Mouse (Mus musculus) thymus, adult 18-20 months (tissue): ENCODE results near the gene Lrg1.

Experiments used
- DNase-seq, 2 experiments: peaks; one replicate each; pipeline ENCODE4 v3.0.0; 2022; ENCODE audit warnings: mixed read lengths in 2 of 2

Gene Lrg1

DNA sequence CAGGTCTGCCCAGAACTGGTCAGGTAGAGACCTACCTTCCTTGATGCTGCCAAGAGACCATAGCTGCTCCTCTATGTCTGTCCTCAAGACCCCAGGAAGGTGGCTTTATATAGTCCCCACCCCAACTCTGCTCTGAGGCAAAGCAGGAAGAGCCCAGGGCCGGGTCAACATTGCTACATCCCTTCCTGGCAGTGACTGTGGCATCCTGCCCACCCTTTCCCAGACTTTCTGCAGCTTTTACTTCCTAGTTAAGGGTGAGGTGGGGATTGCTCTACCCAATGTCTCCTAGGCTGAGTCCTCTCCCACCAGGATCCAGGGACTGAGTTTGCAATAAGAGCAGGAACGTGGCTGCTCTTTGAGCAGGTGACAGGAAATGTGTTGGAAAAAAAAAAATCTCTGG lies at the start of gene Lrg1:
TSS of gene Lrg1 (minus strand) at position 176 of the 400 bp plus-strand sequence.
- DNase-seq = no peak

GRCm38 (mm10) chr17:56171456-56171855 lies 49.7 kb upstream of the Lrg1 start:
- DNase-seq = no peak

DNA sequence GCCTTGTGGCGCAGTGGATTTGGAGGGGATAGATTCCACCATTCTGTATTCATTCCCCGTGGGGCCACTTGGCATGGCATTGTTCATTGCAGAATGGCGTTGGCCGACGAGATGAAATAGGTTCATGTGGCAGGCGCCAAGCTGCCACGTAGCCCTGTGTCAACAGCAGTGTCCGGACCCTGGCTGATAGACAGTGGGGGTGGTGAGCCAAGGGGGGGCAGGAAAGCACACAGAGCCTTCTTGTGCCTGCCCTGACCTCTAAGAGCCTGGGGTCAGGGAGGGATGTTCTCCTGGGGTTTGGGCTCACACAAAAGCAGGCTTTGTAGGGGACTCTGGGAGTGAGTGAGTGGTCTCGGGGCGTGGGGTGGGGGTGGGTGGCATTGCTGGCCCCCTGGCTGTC lies 48.8 kb upstream of the Lrg1 start:
- DNase-seq = no peak

DNA sequence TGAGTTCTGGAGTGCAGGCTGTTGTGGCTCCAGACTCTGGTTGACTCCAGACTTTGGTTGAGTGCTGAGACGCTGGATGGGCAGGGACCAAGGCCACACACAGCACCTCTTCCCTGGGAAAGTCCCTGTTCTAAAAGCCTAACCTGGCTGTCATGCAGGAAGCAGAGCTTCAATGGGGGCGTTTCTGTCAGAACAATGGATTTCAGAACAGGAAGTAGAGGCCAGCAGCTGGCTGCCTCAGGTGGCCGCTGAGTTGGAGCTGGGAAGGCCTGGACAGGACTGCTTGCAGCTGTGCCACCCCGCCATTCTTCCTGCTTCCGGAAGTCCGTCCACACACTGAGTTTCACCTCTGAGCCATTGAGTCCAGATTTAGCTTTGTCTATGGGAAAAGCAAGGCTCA lies 48.0 kb upstream of the Lrg1 start:
- no peak for DNase-seq

- no peak for DNase-seq
Observed at GRCm38 (mm10) chr17:56165671-56166070, 43.9 kb upstream of the Lrg1 start.

- no peak for DNase-seq
Observed at GRCm38 (mm10) chr17:56164510-56164909, 42.7 kb upstream of the Lrg1 start.

DNA sequence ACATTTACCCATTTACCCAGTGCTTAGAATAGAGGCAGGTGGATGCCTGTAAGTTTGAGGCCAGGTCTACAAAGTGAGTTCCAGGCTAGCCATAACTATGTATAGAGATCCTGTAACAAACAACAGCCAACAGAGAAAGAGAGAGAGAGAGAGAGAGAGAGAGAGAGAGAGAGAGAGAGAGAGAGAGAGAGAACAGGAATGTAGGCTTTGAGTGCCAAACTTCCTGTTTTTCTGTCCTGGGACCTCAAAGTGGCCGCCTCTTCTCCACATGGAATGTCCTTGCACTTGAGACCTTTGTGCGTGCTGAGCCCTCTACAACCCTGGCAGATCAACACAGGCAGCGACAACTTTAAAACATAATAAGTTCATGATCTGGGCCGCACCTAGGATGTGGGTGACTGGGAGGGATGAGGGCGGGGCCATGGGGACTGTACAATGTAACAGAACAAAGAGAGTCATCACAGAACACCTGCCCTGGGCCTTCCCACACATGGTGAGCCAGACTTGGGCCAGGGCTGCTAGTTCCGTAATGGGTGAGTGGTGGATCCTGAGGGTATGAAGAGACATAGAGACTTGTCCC lies 41.8 kb upstream of the Lrg1 start:
- peak; percentile 50 to 68 for DNase-seq

- DNase-seq = peak; percentile 89 to 91
Observed at GRCm38 (mm10) chr17:56162231-56162774, 40.5 kb upstream of the Lrg1 start, which contains the start of gene Tnfaip8l1. TSS of gene Tnfaip8l1 (plus strand) at chr17:56162477.

DNA sequence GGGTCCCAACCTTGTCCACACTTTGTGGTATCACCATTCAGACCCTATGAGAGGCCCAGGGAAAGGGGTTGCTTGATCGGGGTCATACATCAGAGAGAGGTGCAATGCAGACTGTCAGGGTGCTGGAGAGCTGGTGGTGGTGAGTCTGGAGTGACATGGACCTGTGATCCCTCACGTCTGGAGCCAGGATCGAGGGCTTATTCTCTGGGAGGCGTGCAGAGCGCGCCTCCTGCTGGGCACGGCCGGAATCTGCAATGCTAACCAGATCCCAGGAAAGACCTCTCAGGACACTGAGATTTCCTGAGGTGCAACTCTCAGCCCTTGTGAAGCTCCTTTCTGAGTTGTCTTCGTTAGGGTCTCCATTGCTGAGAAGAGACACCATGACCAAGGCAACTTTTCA lies 37.9 kb upstream of the Lrg1 start:
- DNase-seq = no peak

- DNase-seq = no peak
Observed at GRCm38 (mm10) chr17:56153643-56154042, 31.8 kb upstream of the Lrg1 start.

DNA sequence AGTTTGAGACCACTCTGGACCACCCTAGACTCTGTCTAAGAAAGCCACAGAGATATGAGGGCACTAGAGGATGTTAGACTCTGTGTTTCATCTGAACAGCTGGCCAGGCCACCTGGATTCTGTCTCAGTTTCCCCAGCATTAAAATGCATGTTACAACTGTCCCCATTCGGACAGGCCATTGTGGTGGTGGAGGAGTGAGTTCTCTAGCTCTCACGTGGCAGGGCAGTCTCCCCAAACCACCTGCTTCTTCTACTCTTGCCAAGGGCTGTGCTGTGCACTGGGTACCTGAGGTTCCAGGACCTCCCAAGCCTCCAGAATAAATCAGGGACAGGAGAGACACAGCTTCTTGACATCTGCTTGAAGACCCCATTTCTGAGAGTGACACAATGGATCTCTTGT lies 28.1 kb upstream of the Lrg1 start:
- no peak for DNase-seq

DNA sequence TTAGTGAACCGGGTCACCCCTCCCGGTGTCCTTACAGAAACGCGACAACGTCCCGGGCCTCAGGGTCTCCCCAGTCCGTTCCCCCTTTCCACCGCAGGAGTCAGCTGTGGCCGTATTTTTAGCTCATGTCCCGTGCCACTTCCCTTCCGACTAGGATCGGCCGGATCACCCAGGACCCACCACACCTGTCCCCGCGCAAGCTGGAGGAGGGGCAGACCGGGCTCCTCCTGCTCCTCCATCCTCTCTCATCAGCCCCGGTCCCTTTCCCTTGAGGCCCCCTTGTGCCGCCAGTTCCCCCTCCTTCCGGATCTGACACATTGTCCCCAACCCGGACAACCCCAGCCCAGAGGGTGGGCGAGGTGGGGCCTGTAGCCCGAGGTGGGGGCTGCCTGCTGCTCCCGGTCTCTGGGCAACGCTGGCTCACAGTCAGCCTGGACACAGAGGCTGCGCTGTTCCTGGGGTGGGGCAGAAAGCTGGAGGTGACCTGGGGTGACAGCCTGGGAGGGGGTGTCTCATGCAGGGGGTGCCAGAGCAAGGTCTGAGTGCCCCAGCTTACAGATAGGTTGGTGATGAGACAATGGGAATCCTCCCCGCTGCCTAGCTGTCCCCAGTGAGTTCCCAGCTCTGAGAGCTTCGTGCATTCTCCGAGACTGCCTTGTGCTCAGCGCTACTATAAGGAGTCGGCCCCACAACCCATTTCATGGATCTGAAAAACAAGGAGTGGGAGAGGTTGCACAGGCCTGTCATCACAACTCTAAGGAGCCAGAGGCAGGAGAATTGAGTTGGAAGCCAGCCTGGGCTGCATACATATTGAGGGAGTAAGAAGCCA lies 27.2 kb upstream of the Lrg1 start:
- no peak for DNase-seq

DNA sequence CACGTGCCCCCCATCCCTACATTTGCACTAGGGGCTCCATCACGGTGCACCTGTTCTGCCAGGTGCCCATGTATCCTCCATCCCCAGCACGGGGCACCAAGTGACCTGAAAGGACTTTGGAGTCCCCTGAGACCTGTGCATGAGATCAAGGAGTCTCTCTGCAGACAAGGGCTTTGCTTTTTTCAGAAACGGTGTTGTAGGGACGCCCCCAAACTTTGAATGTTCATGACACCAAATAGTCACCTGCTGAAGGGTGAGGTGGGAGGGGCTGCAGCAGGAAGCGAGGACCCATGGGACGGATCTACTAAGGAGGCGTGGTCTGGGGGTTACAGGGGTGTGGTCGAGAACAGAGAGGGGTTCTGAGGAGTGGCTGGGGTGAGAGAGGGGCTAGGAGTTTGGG lies 26.5 kb upstream of the Lrg1 start:
- DNase-seq = no peak

DNA sequence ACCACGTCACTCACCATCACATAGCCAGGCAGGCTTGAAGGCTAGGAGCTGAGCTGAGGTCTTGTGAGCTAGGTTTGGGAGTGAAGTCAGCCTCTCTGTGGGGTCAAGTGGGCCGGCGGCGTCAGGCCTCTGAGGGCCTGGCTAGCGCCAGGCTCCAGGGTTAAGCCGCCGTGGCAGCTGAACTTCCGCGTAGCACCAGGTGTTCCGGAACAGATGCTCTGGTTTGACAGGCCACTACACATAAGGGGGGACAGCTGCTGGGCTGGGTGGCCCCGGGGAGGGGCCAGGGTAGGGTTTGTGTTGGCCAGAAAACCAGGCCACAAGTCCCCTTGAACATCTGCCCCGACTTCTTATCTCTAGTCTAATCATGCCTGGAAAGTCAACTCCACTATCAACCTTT lies 25.6 kb upstream of the Lrg1 start:
- no peak for DNase-seq

GRCm38 (mm10) chr17:56146131-56146530 lies 24.3 kb upstream of the Lrg1 start:
- DNase-seq = no peak

GRCm38 (mm10) chr17:56144546-56144945 lies 22.7 kb upstream of the Lrg1 start:
- no peak for DNase-seq

GRCm38 (mm10) chr17:56141702-56142605 lies 20.2 kb upstream of the Lrg1 start:
- no peak for DNase-seq

DNA sequence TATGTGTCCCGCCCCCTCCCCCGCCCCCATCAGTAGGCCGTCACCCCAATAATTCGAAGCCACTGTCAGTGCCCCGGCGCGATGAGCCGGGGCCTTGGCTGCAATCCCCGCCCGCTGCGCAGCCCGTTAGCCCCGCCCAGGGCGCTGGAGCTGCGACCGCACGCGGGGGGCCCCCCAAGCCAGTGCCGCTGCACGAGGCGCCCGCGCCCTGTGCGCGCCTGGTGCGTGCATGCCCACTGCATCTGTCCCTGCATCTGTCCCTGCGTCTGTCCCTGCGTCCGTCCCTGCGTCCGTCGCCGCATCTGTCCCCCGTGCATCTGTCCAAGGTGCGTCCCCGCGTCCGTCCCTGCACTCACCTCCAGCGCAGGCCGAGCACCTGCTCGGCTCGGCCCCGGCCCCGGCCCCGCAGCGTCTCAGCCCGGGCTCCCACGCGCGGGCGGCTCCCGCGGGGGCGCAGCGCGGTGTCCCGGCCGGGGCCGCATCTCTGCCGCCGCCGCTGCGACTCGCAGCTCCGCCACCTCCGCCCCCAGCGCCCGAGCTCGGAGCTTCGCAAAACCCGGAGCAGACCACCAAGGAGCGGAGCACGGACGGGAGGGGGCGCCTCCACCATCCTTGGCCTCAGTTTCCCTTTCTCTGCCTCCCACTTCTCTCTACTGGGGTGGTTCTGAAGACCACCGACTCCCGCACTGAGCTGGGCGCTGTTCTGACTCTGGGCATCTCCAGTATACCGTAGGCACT lies 18.2 kb upstream of the Lrg1 start, which contains the start of gene Sema6b:
TSS of gene Sema6b (minus strand) at position 486 of the 738 bp plus-strand sequence.
- no peak for DNase-seq

GRCm38 (mm10) chr17:56139355-56139754 lies 17.6 kb upstream of the Lrg1 start:
- no peak for DNase-seq

- no peak for DNase-seq
Observed at GRCm38 (mm10) chr17:56137839-56138613, 16.2 kb upstream of the Lrg1 start.

DNA sequence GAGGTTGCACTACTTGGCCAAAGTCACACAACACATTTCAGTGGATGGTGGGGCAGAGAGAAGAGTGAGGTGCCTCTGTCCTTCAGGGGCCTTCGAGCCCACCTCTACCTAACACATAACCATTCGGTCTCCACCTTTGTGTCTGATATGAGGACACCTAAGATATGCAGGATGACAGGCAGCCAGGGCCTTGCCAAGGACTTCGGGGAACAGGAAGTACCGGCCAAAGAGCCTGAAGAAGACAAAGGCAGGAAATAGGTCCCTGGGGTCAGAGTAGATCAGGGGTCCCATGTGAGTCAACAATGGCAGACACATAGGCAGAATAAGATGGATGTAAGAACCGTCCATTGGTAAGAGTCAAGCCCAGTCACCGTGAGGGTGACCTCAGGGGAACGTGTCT lies 14.8 kb upstream of the Lrg1 start:
- no peak for DNase-seq
